Mouse (Mus musculus) ES-CJ7 (cell line): Measurements from ENCODE around the gene Coro7.

ENCODE experiments used
- DNase-seq: peaks from one replicate; pipeline ENCODE4 v3.0.0; 2011; ENCODE audit warnings: low read depth, low spot score

The Coro7 gene

GRCm38 (mm10) chr16:4679121-4680018 lies at the start of gene Coro7:
Coro7 (minus strand) TSS chr16:4679777.
- DNase-seq, result peak; percentile 97

GRCm38 (mm10) chr16:4727963-4728362 lies 48.4 kb upstream of the Coro7 start:
- no peak for DNase-seq

- DNase-seq, result no peak
Measured at GRCm38 (mm10) chr16:4727526-4727925, 47.9 kb upstream of the Coro7 start.

- peak; percentile 58 for DNase-seq
Measured at GRCm38 (mm10) chr16:4726528-4727128, 47.1 kb upstream of the Coro7 start.

GRCm38 (mm10) chr16:4725780-4726527 lies 46.4 kb upstream of the Coro7 start, which contains the start of gene Hmox2:
Hmox2 (plus strand) TSS chr16:4726361.
- peak; percentile 92 for DNase-seq

GRCm38 (mm10) chr16:4725266-4725665 lies 45.7 kb upstream of the Coro7 start:
- DNase-seq, result no peak

- no peak for DNase-seq
Measured at GRCm38 (mm10) chr16:4722915-4723209, 43.3 kb upstream of the Coro7 start.

GRCm38 (mm10) chr16:4722128-4722914 lies 42.7 kb upstream of the Coro7 start:
- no peak for DNase-seq

- DNase-seq, result peak; percentile 87
Measured at GRCm38 (mm10) chr16:4718753-4719518, 39.4 kb upstream of the Coro7 start, which contains the start of gene Nmral1. Nmral1 (minus strand) TSS chr16:4719356.

GRCm38 (mm10) chr16:4717866-4718265 lies 38.3 kb upstream of the Coro7 start:
- no peak for DNase-seq

- no peak for DNase-seq
Measured at GRCm38 (mm10) chr16:4713861-4714710, 34.5 kb upstream of the Coro7 start.

GRCm38 (mm10) chr16:4711173-4711572 lies 31.6 kb upstream of the Coro7 start:
- DNase-seq, result no peak

GRCm38 (mm10) chr16:4705541-4705940 lies 26.0 kb upstream of the Coro7 start:
- DNase-seq, result no peak

- DNase-seq, result no peak
Measured at GRCm38 (mm10) chr16:4702646-4703045, 23.1 kb upstream of the Coro7 start.

GRCm38 (mm10) chr16:4701211-4701610 lies 21.6 kb upstream of the Coro7 start:
- DNase-seq, result no peak

GRCm38 (mm10) chr16:4689371-4689770 lies 9.8 kb upstream of the Coro7 start:
- peak; percentile 36 for DNase-seq

- DNase-seq, result no peak
Measured at GRCm38 (mm10) chr16:4684457-4684791, 4.8 kb upstream of the Coro7 start.

- peak; percentile 93 for DNase-seq
Measured at GRCm38 (mm10) chr16:4683581-4684456, 4.2 kb upstream of the Coro7 start.

- no peak for DNase-seq
Measured at GRCm38 (mm10) chr16:4683193-4683580, 3.6 kb upstream of the Coro7 start.
